Mouse (Mus musculus) liver, embryonic 11.5 days (tissue): ENCODE measurements around the gene Cct3. TPM values are rescaled to one million over a fixed set of nuclear protein-coding genes. Genes with fewer than 3 reads are reported as not detected.

Experiments
- polyA plus RNA-seq: library from polyadenylated mRNA; unstranded; fragments of >200 nt; fragmentation: Nextera tagmentation; extraction: Ambion mirVana; gene quantifications from 2 replicates; pipeline ENCODE4 v1.2.1, GENCODE M21; 2014

Cct3 gene
- polyA plus RNA-seq, 1 experiment from 2014 or later = 694 TPM

Other genes with a start within 250 kb of the Cct3 start
- 98.7 and 106 TPM in 2 replicates for gene Naxe, start 238.6 kb upstream of the Cct3 start, polyA plus RNA-seq
- not detected in 2 replicates for gene Ttc24, start 218.8 kb upstream of the Cct3 start, polyA plus RNA-seq
- gene Iqgap3, start 215.1 kb upstream of the Cct3 start, polyA plus RNA-seq = 16.8 and 19.1 TPM in 2 replicates
- 27.6 and 28.0 TPM in 2 replicates for gene Mef2d, start 154.7 kb upstream of the Cct3 start, polyA plus RNA-seq
- 16.3 and 19.5 TPM in 2 replicates for gene Rhbg, start 42.4 kb upstream of the Cct3 start, polyA plus RNA-seq
- gene Gm38392, start 9.9 kb upstream of the Cct3 start, polyA plus RNA-seq = 0.31 and 1.4 TPM in 2 replicates
- 14.0 and 17.7 TPM in 2 replicates for gene Tsacc, start 117 bp upstream of the Cct3 start, polyA plus RNA-seq
- 111 and 113 TPM in 2 replicates for gene Glmp, start 27.9 kb downstream of the Cct3 start, polyA plus RNA-seq
- gene Tmem79, start 39.0 kb downstream of the Cct3 start, polyA plus RNA-seq = 2.0 TPM in 2 replicates
- 52.0 TPM in 2 replicates for gene Smg5, start 39.1 kb downstream of the Cct3 start, polyA plus RNA-seq
- gene Paqr6, start 67.5 kb downstream of the Cct3 start, polyA plus RNA-seq = 5.6 and 7.0 TPM in 2 replicates
- 0.12 and 0.40 TPM in 2 replicates for gene Bglap3, start 75.6 kb downstream of the Cct3 start, polyA plus RNA-seq
- not detected in 2 replicates for gene Bglap2, start 81.6 kb downstream of the Cct3 start, polyA plus RNA-seq
- gene Bglap, start 87.3 kb downstream of the Cct3 start, polyA plus RNA-seq = not detected in 2 replicates
- 153 and 165 TPM in 2 replicates for gene Pmf1, start 113.2 kb downstream of the Cct3 start, polyA plus RNA-seq
- 20.6 and 20.7 TPM in 2 replicates for gene Slc25a44, start 128.0 kb downstream of the Cct3 start, polyA plus RNA-seq
- gene Sema4a, start 164.1 kb downstream of the Cct3 start, polyA plus RNA-seq = 14.3 and 19.0 TPM in 2 replicates
- gene Lmna, start 212.8 kb downstream of the Cct3 start, polyA plus RNA-seq = 155 and 157 TPM in 2 replicates
- gene Mex3a, start 235.3 kb downstream of the Cct3 start, polyA plus RNA-seq = 9.4 and 10.2 TPM in 2 replicates